Mouse (Mus musculus) kidney, adult 11 months (tissue): ENCODE results near the gene Unc5c.
A peak's percentile ranks its signal among the peaks of the same experiment; 100 is the strongest.

Experiments used
- DNase-seq: peaks from one replicate; pipeline ENCODE4 v3.0.0; 2022

The Unc5c gene

DNA sequence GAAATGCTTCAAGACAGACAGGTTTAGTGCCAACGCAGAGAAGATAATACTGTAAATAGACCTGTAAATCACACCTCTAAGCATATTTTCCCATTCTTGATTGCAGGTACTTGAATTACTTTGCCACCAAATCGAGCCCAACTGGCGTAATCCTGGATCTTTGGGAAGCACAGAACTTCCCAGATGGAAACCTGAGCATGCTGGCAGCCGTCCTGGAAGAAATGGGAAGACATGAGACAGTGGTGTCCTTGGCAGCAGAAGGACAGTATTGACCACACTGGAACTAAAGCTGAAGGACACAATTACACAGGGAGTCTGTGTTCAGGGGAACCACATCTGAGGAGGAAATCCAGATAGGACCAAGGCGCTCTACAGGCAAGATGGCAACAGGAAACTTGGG lies 363.3 kb downstream of the Unc5c start:
- DNase-seq: no peak

DNA sequence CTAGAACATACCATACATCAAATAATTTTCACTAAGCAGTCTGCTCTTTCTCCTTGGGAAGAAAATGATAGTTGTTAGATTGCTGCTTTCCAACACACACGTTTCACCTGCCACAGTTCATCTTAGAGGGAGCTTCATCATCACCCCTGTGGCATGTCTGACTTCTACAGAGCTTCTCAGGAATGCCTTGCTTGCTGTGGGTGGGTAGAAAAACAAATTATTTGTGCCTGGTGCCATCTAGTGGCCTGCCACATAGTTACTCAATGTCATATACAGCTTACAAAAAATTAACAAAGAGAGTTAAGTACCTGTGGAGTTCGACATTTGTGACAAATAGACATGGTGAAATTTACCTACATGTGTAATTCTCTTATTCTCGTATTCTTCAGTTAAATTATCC lies 366.1 kb downstream of the Unc5c start:
- peak; percentile 38 for DNase-seq

DNA sequence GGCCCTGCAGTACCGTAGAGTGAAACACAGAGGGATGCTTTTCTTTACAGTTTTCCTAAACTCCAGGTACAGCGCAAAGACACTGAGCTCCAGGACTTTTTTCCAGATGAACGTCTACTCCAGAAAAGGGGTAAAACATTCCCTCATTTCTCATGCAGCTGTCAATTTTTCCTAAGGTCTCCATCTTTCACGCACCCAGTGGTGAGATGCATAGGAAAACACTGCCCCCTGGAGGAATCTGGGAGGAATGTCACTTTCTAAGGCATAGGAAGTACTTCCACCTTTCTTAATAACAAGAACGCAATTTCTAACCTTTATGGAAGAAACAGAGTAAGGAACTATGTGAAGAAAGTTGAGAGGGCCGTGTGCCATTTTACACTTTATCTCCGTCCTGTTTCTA lies 373.8 kb downstream of the Unc5c start:
- DNase-seq: no peak

DNA sequence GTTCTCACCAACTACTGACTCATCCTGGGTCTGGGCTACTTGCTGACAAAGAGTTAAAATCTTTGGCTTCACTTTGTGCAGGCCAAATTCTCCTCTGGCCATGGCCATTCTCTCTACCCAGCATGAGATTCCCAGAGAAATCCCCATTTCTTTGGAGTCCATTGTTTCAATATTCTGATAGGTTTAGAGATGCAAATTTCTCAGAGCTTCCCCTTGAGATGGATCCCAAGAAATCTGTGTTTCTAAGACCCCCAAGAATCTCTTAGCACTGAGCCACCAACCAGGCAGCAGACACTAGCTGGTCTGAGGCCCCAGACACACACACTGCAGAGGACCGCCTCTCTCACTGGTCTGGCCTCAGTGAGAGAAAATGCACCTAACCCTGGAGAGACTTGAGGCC lies 384.2 kb downstream of the Unc5c start:
- DNase-seq: no peak

DNA sequence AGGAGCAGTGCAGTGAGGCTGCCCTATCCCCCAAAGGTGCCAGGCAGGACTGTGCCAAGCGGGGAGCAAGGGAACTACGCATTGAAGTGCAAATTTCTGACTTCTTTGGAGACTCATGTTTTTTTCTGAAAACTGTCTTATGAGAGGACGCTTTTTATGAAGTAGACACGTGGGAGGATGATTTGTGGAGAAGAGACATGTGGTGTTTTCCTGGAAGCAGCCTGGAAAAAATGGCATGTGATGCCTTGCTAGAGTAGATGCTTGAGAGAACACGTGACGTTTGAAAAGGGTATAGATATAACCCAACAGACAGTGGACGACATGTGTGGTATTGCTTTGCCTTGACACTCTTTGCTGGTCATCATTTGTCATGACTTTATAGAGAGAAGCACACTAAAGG lies 385.1 kb downstream of the Unc5c start:
- no peak for DNase-seq

DNA sequence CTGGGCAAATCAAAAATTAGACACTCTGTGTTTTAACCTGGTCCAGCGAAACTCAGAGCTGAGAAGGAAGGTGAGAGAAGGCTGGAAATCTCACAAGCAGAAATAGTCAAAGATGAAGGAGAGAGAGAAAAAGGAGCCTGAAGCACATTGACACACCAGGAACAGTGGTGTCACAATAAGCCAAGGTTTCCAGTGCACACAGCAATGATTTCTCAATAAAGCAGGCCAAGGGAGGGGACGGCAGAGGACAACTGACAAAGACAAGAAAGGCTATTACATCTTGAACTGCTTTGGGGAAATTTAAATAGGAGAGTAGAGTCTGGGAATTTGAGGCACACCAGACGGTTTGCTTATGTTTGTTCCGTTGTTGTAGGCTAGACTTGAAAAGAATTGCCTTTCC lies 389.3 kb downstream of the Unc5c start:
- no peak for DNase-seq

DNA sequence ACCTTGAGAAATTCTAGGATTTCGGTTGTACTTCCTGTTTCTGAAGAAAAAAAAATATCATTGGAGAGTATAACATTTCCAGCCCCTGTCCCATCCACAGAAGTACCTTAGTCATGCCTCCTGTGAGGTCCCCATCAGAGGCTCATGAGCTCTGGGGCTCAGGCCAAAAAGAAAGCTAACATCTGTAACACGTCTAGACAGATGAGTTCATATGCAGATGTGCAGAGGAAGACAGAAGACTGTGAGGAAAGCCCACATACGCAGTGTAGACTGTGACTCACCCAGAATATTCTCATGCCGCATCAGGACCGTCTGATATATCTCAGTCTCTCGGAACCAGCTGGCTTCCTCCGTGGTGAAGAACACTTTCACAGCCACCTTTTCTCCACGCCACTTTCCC lies 392.1 kb downstream of the Unc5c start:
- DNase-seq: no peak

DNA sequence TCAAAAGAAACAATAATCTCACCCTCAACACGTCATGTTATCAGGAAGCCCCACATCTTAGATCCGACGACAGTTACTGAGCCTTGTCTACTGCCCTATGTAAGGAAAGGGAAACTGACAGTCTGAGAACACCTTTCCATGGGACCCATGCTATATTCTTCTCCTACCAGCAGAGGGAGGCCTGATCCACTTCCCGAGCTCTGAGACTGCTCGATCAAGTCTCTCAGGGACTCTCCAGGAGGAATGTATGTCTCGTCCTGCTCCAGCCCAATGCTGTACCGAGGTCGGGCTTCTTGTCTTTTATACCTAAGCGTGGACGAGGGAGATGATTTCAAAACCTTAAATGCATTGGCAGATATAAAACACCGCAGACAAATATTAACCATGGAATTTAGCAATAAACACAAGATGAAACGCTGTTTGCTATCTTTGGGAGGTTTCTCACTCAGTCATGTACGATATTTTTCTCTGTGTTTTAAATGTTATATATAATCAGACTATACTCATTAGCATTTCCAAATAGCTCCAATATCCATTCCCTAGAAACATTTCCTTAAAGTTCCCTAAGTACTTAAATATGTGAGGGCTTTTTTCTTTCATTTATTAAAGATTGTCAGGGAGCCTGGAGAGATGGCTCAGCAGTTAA lies 397.9 kb downstream of the Unc5c start:
- DNase-seq: peak; percentile 10

DNA sequence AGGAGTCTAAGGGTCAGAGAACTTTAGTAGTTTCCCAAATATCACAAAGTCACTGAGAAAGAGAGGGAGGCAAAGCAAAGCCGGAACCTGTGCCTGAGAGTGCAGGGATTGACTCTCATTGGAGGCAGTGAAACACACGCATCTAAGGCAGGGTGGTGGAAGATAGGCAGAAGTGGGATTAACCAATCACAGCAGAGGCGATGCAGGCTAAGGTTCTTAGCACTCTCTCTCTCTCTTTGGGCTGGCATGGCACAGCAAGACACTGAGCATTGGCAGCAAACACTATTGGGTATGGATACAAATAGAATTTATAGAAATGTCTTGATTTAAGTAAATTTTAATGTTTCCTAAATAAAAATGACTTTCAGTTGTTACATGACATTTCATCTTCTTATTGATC lies 406.8 kb downstream of the Unc5c start:
- no peak for DNase-seq

DNA sequence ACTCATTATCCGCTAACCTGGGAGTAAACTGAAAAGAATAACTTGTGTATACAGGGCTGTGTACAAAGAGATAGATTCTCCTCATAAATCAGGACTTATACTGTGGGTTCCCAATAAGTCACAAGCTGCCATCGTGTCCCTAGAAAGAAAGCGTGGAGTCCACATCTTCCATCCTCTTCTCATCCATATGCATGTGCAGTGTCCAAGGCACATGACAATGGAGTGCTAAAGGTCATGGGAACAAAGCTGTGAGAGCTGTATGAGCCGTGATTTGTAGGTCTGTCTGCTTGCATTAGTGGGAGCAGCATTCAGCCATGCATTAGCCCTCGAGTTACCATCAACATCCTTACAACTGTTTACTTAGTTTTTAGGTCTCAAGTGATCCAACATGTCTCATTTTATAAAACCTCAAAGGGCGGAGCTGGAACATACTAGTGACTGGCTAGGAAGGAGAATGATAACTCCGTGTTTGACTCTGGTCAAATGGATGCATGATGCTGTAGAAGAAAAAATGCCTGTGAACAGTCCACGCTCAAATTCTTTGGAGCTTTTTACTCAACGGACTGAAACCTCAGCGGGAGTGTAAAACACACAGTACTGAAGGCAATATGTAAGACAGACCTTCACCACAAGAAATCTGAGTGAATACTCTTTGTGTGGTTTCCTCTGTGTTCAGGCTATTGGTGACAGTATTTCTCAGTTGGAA lies 407.5 kb downstream of the Unc5c start:
- DNase-seq: no peak

DNA sequence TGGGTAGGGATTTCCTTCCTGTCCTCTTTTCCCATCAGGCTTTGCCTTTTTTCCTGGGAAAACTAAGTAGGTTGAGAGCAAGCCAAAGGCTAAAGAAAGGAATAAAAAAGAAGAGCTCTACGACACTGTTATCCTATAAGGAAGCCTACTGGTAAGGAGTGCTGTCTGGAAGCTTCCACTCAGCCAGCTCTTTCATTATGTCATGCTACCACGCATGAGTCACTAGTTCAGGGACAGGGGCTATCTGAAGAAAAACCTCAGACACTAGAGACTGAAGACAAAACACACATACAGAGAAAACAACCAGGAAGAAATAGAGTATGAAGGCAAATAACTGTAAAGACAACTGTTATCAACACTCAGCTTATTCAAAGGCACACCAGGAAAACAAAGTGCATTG lies 417.5 kb downstream of the Unc5c start:
- DNase-seq: no peak

DNA sequence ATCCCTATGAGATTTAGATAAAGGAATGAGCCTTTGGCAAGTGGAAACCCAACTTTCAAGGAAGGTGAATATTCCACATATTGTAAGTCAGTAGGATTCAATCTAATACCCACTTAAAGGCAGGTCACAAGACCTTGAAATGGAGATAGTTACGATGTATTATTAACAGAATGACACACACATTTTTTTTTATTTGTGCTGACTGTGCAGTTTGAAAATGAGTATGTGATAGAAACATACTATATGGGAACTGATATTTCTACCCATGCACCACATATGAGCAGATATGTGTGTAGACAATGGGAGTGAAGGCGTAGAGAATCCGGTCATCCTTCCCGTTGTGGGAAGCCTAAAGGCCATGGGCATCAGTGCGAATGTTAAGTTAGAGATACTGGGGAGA lies 419.2 kb downstream of the Unc5c start:
- DNase-seq: no peak
